Mouse (Mus musculus) cortical plate, adult 2 months (tissue): ENCODE data around the gene Dnah7a. TPM values are rescaled to one million over a fixed set of nuclear protein-coding genes. Genes with fewer than 3 reads are reported as not detected.
"Not testable (repeated sequence)": the region's sequence is repeated elsewhere in the genome, so short reads cannot be mapped to it uniquely, and the experiment has no call there.

Source experiments
- H3K27ac ChIP-seq: fragments of 200-500 bp; 2 replicates; pipeline ENCODE4 v1.5.1; 2012; ENCODE audit warnings: low read length, control low read depth, inconsistent platforms; ENCODE audit not compliant: insufficient read depth
- H3K4me1 ChIP-seq: fragments of 200-500 bp; 2 replicates; pipeline ENCODE4 v1.6.1; 2011; ENCODE audit warnings: low read length; ENCODE audit not compliant: control insufficient read depth, insufficient read depth
- H3K4me3 ChIP-seq: fragments of 200-500 bp; 2 replicates; pipeline ENCODE4 v1.5.1; 2011; ENCODE audit warnings: mild to moderate bottlenecking, low read length, control low read depth; ENCODE audit not compliant: insufficient read depth
- CTCF ChIP-seq: fragments of 200-500 bp; IDR thresholded peaks from 2 replicates; pipeline ENCODE4 v1.5.1; 2011; ENCODE audit warnings: mild to moderate bottlenecking, control low read depth, low read length; ENCODE audit not compliant: insufficient read depth; ENCODE audit errors: extremely low read depth
- POLR2A ChIP-seq: fragments of 200-500 bp; IDR thresholded peaks from 2 replicates; pipeline ENCODE4 v1.6.1; 2011; ENCODE audit warnings: mild to moderate bottlenecking, low read length, control low read depth; ENCODE audit not compliant: insufficient read depth; ENCODE audit errors: extremely low read depth
- polyA plus RNA-seq: library from polyadenylated mRNA; depleted of rRNA; stranded (reverse); fragments of >200 nt; gene quantifications from 2 replicates; pipeline ENCODE4 v1.2.3, GENCODE M21; 2012

Gene Dnah7a
- polyA plus RNA-seq, 1 experiment: 5.4 TPM

DNA sequence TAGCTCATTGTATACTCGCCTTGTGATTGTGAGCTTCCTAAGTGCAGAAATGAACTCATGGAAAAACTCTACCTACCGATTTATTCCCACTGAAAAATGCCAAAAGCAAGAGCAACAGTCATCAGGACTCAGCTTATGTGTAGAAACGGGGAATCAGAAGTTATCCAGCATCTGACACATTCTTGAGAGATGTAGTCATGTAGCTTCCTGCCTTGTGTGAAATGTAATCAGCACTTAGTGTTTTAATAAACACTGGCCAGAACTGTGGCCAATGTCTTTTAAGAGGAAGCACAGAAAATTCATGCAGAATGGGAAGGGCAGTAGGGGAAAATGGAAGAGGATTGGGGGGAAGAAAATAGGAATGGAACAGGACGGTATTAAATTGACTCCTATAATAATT, 232.9 kb downstream of the Dnah7a start:
- Histone ChIP-seq H3K4me1 (no peaks in the 10 kb centered on the region), H3K4me3 (no peak overlapping the region), H3K27ac (no peak overlapping the region)
- TF ChIP-seq CTCF: no peak
- no peak for TF ChIP-seq POLR2A

DNA sequence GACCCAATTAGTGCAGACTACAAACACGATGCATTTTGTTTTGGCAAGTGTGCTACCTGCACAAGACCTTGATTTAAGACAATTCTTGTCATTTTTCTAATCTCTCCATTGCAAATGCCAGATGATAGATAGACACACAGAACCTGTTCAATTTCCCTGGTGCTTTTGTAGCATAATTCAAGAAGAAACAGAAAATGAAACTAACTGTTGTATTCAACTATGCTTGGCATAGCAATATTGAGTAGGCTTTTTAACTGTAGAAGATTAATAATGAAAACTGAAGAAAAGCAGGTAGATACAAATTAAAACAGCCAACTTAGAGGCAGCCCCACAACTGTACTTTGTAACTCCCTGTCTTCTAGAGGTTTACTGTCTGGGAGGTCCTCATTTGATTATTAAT, 234.5 kb downstream of the Dnah7a start:
- not testable (repeated sequence) for H3K27ac ChIP-seq, H3K4me1 ChIP-seq

DNA sequence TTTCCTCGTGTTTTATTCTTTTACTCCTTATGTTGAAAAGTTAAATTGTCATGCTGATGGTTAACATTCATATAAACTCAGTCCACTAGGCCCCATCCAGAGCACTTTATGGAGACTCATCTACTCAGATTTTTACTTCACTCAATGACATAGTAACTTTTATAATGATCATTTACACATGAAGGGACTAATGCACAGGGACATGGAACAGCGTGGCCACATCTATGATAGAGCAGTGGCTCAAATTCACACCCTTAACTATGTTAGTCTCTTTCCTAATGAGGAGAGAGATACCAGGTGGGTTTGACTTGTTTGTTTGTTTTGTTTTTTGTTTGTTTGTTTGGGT, 239.3 kb downstream of the Dnah7a start:
- H3K27ac ChIP-seq: no peak overlapping the region
- no peaks in the 10 kb centered on the region for H3K4me1 ChIP-seq
- H3K4me3 ChIP-seq: no peak overlapping the region
- TF ChIP-seq POLR2A (no peak), CTCF (no peak)

More for the DNA sequence above, 234.5 kb downstream of the Dnah7a start:
- H3K4me3 ChIP-seq: not testable (repeated sequence)

DNA sequence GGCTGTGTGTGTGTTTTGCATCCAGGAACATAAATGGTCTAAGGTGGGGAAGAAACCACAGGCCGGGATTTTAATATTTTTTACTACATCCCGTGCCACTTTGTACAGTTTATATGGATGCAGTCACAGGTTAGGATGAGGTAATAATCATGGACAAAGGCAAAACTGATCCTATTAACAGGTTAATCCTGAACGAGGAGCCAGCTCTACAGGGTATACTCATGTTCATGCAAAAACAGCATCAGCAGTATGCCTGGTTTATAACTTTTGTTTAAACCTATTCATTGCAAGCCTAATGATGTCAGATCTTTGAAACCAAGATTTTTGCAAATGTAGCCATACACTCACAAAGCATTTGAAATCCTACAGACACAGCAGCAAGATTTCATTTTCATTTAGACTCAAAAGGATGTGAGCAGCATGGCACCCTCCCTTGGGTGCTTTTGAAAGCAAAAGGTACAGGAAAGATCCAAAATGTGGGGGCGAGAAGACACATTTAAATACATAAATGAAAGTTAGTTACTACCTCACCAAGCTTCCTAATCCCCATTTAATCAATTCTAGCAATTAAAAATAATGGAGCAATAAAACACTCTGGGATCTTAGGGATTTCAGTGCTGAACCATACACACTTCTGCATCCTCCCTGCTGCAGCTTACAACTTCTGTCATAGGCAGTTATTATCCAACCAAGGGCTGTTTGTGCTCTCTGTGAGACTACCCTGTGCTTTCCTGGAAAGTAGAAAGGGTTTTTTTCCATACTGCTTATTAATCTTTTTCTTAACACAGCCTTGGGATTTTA, 239.9 kb downstream of the Dnah7a start:
- not testable (repeated sequence) for H3K4me1 ChIP-seq, H3K4me3 ChIP-seq, H3K27ac ChIP-seq

DNA sequence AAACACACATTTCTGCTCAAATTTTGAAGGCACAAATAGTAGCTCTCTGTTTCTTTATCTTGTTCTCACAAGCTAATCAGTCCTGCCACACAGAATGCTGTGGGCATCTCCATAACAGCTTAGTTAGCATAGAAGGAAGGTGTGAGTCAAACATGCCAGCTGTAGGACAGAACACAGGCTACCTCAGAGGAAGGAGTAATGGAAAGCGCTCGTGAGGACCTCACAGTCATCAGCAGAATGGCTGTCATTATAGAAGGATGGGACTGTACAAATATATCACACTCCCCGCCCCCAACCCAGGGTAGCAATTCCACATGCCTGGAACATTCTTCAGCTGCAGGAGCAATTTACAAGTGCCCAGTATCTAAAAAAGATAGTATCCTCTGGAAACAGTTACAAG, 267.4 kb downstream of the Dnah7a start:
- H3K27ac ChIP-seq, H3K4me1 ChIP-seq, H3K4me3 ChIP-seq: not testable (repeated sequence)

DNA sequence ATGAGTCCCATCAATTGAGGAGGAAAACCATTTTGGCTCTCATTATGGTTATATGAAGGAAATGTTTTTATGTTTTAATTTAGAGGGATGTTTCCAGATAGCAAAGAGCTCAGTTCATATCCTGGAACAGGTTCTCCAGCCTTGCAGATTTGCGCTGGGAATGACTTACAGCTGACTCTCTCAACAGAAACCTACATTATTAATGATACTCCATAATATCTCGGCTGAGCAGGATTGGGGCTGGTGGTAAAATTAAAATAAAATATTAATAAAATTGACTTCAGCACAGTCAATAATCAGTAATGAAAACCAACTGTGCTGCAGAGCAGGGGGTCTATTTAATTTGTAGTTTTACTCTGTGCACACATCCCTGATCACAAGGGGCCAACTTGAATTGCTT, 274.2 kb downstream of the Dnah7a start:
- not testable (repeated sequence) for H3K4me3 ChIP-seq, H3K27ac ChIP-seq, H3K4me1 ChIP-seq

DNA sequence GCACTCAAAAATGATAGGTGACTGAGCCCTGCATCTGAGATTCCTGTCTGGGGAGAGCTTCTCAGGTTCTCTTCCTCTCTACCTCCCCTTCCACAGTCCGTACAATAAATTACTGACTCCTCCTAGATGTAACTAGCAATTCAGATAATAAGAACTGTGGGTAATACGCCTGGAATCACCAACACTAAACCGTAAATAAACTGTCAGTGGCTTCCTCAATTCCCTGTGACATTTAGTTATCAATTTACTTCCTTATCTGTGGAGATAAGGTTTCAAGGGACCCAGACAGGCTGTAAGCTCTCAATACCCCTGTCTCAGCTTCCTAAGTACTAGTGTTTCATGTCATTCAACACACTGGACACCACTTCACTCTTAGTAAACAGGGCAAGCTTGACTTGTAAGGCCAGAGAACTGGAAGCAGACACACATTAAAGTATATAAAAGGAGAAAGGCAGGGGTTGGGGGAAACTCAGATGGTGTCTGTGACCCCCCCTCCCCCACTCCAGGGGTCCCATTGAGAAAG, 300.7 kb downstream of the Dnah7a start:
- H3K4me3 ChIP-seq: no peak overlapping the region
- H3K4me1 ChIP-seq: no peaks in the 10 kb centered on the region
- no peak overlapping the region for H3K27ac ChIP-seq
- no peak for TF ChIP-seq POLR2A
- no peak for TF ChIP-seq CTCF

DNA sequence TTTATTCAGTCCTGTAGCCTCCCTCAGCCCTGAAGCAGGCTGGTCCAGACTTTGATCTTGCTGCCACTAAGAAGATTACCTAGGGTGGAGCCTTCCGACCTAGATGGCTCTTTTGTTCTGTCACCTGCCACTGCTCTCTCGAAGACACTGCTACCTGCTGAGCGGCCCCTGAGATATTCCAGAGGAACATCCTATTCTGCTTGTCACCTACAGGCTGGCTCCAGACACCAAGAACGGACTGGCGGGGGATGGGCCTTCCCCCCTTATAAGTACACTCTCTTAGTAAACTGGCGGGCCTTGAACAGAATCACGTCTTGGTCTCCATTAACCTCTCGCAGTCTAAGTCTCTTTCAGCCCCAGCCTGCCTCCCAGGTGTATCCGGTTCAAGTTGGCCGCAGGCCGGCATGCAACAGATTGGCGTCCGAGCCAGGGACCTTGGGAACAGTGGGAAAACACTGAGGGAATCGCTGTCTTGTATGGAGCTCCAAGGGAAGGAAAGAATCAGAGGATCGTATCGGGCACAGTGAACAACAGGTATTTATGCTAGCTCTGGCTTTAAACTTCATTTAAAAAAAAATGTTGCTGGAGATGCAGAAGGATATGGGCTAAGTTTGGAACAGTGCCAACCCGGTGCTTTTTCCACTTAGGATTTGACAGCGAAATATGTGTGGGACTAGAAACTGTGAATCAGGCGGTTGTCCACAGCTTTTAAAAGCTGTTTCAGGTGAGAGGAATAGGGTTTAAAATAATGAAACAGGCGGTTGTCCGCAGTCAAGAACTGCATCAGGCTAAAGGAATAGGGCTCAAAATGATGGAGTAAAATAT, 312.4 kb downstream of the Dnah7a start:
- H3K4me3 ChIP-seq, H3K4me1 ChIP-seq, H3K27ac ChIP-seq: not testable (repeated sequence)

DNA sequence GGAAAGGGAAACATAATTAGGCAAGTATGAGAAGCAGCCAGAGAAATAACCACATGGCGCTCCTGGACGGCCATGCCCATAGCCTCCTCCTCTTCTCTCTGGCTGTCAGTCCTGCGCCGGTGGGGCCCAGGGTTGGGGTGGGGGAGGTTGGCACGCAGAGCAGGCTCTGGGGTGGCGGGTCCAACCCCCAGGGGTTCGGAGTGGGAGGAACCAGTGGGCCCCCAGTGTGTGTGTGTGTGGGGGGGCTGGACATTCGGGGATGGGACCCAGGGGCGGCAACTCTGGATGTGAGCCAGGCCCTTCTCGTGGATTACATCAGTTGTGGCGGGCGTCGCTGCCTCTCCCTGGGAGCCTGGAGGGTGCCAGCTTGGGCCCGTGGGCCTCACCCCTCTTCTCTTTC, 317.8 kb downstream of the Dnah7a start:
- no peak overlapping the region for H3K27ac ChIP-seq
- TF ChIP-seq POLR2A (no peak), CTCF (no peak)
- H3K4me1 ChIP-seq: no peaks in the 10 kb centered on the region
- no peak overlapping the region for H3K4me3 ChIP-seq

DNA sequence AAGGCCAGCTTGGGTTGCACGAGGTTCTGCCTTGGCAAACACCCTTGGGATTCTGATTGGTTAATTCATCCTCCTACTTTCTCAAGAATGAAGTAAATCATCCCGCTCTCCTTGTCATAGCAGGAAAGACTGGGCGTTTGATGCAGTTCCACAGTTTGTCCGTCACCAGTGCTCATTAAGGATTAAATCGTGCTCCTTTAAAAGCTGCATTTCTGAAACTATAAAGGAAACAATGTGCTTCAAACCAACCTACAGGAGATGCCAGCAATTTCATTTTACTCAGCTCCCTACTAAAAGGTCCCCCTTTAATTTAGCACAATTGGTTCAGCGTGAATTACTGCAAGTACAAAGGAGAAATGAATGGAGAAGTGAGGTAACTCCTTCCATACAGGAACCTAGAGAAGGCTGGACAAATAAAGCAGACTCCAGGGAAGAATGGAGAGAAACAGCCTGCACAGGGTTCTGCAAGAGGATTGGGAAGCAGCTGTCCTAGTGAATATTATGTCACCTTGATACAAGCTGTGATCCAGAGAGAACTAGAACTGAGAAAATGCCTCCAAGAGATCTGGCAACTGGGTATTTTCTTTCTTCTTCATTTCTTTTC, 322.4 kb downstream of the Dnah7a start:
- TF ChIP-seq POLR2A (no peak), CTCF (no peak)
- Histone ChIP-seq H3K27ac (no peak overlapping the region), H3K4me1 (no peaks in the 10 kb centered on the region), H3K4me3 (no peak overlapping the region)

DNA sequence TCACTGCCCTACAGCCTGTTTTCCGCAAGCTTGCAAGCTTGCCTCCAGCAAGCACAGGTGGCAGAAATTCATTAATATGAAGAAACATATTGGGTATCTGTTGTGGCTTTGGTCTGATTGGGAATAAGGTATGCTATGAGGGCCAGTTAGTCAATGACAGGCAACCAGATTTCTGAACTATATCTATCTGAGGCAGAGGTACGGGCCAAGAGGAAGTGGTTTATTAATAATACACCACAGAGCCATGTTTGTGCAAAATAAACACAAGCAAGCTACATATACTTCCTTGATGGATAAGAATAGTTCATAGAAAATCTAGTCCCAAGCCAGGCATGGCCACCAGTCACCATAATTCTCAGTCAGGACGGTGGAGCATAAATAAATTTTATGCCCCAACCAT, 328.9 kb downstream of the Dnah7a start:
- no peak overlapping the region for H3K27ac ChIP-seq
- no peaks in the 10 kb centered on the region for H3K4me1 ChIP-seq
- no peak overlapping the region for H3K4me3 ChIP-seq
- no peak for TF ChIP-seq CTCF
- TF ChIP-seq POLR2A: no peak

DNA sequence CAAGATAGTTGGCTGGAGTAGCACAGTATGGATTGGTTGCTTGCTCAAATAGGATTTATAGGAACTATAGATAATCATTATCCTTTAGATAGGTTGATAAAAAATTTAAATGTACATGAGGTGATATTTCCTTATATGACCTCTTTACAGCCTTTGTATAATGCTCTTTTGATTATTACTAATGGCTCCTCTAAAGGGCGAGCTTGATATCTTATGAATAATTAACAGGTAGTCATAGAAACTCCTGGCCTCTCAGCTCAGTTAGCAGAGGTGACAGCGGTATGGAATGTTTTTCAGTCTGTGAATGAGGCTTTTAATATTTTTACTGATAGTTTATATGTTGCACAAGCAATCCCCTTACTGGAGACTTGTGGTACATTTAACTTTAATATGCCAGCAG, 330.6 kb downstream of the Dnah7a start:
- H3K27ac ChIP-seq, H3K4me1 ChIP-seq, H3K4me3 ChIP-seq: not testable (repeated sequence)
